Mouse (Mus musculus): ENCODE results near the gene Cyp24a1.

GRCm38 (mm10) chr2:170498011-170498410 lies 1.1 kb upstream of the Cyp24a1 start:
- TF ChIP-seq POLR2AphosphoS2 (IDR thresholded peaks at IDR 0.05; ENCODE audit: insufficient read length, low read depth) (no peak), TCF12 (IDR thresholded peaks at IDR 0.05; ENCODE audit: insufficient read depth, poor library complexity, severe bottlenecking) (no peak), POLR2A (IDR thresholded peaks at IDR 0.05; ENCODE audit: insufficient read length, low read depth) (no peak), E2F4 (IDR thresholded peaks at IDR 0.05; ENCODE audit: insufficient read depth) (no peak), REST (IDR thresholded peaks at IDR 0.05; ENCODE audit: insufficient read depth, insufficient read length) (no peak), USF1 (IDR thresholded peaks at IDR 0.05; ENCODE audit: low read depth) (no peak), MYOG (IDR thresholded peaks at IDR 0.05; ENCODE audit: control insufficient read depth in 1 of 3, insufficient read depth in 1 of 3, insufficient read length in 2 of 3, low read depth in 2 of 3) (no peak), MAX (IDR thresholded peaks at IDR 0.05; ENCODE audit: low read depth) (no peak), TCF3 (IDR thresholded peaks at IDR 0.05; ENCODE audit: insufficient read length, low read depth) (no peak), SRF (IDR thresholded peaks at IDR 0.05; ENCODE audit: control insufficient read depth, insufficient read length, low read depth) (no peak)

All from myocyte (in vitro differentiated cells).